Mouse (Mus musculus) liver, embryonic 13.5 days (tissue): ENCODE data around the gene Gm21411. TPM values are rescaled to one million over a fixed set of nuclear protein-coding genes. Genes with fewer than 3 reads are reported as not detected.
"Not testable (repeated sequence)": the region's sequence is repeated elsewhere in the genome, so short reads cannot be mapped to it uniquely, and the experiment has no call there.

Experiments used
- ATAC-seq: fragments of 200-750 bp; cut with Nextera tagmentation; 2 replicates; pipeline ENCODE4 v1.8.0; 2017; ENCODE audit warnings: low read depth, mild to moderate bottlenecking, moderate number of reproducible peaks, moderate library complexity
- DNase-seq: peaks from one replicate; pipeline ENCODE4 v3.0.0; 2022
- H3K27ac ChIP-seq: fragments of 300-500 bp; sonication (generic); 2 replicates; pipeline ENCODE4 v1.5.1; 2015; ENCODE audit warnings: moderate library complexity, mild to moderate bottlenecking, inconsistent platforms
- H3K27me3 ChIP-seq: fragments of 300-500 bp; sonication (generic); 2 replicates; pipeline ENCODE4 v1.6.1; 2015; ENCODE audit warnings: mild to moderate bottlenecking, inconsistent platforms
- H3K36me3 ChIP-seq: fragments of 300-500 bp; sonication (generic); 2 replicates; pipeline ENCODE4 v1.6.1; 2015; ENCODE audit warnings: mild to moderate bottlenecking, inconsistent platforms
- H3K4me1 ChIP-seq: fragments of 300-500 bp; sonication (generic); replicated peaks from 2 replicates; pipeline ENCODE4 v1.6.1; 2015; ENCODE audit warnings: inconsistent platforms
- H3K4me2 ChIP-seq: fragments of 300-500 bp; sonication (generic); 2 replicates; pipeline ENCODE4 v1.6.1; 2015; ENCODE audit warnings: inconsistent platforms, mild to moderate bottlenecking, moderate library complexity
- H3K4me3 ChIP-seq: fragments of 300-500 bp; sonication (generic); replicated peaks from 2 replicates; pipeline ENCODE4 v1.5.1; 2015; ENCODE audit warnings: mild to moderate bottlenecking, inconsistent platforms
- H3K9ac ChIP-seq: fragments of 300-500 bp; sonication (generic); 2 replicates; pipeline ENCODE4 v1.6.1; 2015; ENCODE audit warnings: mild to moderate bottlenecking, inconsistent platforms
- H3K9me3 ChIP-seq: fragments of 300-500 bp; sonication (generic); replicated peaks from 2 replicates; pipeline ENCODE4 v1.6.1; 2016; ENCODE audit warnings: inconsistent platforms
- WGBS: fragments of 180-500 bp; shearing (Covaris S2); methylation state at CpG from one replicate; pipeline ENCODE4 v1.1.7; 2015; ENCODE audit not compliant: insufficient replicate concordance; 5-methylcytosine and 5-hydroxymethylcytosine counted together
- polyA plus RNA-seq: library from polyadenylated mRNA; unstranded; fragments of >200 nt; fragmentation: Nextera tagmentation; extraction: Ambion mirVana; gene quantifications from 2 replicates; pipeline ENCODE4 v1.2.1, GENCODE M21; 2015

The Gm21411 gene
- 0.14 TPM in 1 of 2 replicates, not detected in the other for polyA plus RNA-seq

DNA sequence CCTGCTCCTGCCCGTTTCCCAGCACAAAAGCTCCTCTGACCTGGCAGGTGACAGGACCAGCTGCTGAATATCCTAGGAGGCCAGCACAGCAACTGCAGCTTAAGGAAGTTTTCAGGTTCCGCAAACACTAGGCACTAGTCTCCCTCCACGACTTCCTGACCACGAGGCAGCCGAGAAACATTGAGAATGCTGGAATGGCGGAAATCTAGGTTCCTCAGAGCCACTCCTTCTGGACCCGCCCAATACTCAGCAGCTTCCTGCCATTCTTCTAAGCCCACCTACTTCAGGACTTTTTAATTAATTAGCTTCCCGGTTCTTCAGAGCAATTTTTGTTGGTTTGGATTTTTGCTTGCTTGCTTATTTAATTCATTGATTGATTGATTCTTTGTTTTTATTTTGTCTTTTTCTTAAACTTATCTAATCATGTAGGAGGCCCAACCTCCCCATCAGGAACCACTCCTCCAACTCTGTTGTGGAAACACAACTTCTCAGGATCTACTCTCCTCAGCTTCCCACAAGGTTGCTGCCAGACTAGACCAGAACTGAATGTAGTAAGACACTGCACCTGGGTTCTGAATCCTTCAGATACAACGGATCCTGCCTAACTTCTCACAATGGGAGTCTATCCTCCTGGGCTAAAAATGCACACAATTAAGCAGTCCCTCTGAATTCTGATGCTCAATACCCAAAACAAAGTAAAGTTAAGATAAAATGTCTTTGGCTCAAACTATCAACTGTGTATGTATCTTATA lies at the start of gene Gm21411:
Gene Gm21411, minus strand, starts transcription at position 205 of the 752 bp plus-strand sequence.
- ATAC-seq: not testable (repeated sequence)
- 52% methylated on average over 9 of the region's 9 CpGs for WGBS

DNA sequence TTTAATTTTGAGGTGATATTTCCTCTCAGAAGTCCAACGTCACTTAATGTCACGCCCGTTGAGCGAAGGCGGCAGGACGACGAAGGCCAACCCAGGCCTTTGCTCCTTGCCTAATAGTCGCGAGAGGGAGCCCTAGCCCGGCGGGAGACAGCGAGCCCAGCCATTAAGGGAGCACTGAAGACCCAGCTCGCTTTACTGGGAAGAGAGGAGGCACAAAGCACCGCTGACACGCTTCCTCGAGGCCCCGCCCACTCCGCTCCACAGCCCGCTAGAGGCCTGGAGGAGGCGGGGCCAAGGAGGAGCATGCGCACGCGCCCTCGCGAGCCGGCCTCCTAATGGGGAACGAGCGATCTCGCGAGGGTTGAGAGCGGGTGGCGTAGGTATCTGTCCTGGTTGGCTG lies 32.3 kb upstream of the Gm21411 start:
- H3K27me3 ChIP-seq, H3K27ac ChIP-seq, DNase-seq, H3K9me3 ChIP-seq, H3K36me3 ChIP-seq, H3K9ac ChIP-seq, H3K4me1 ChIP-seq, H3K4me2 ChIP-seq, ATAC-seq, H3K4me3 ChIP-seq: not testable (repeated sequence)
- 58% methylated on average over 32 of the region's 32 CpGs for WGBS

More for the DNA sequence above, at the start of gene Gm21411:
- H3K27ac ChIP-seq, DNase-seq, H3K4me3 ChIP-seq, H3K4me1 ChIP-seq, H3K36me3 ChIP-seq, H3K4me2 ChIP-seq, H3K9ac ChIP-seq, H3K9me3 ChIP-seq, H3K27me3 ChIP-seq: not testable (repeated sequence)

DNA sequence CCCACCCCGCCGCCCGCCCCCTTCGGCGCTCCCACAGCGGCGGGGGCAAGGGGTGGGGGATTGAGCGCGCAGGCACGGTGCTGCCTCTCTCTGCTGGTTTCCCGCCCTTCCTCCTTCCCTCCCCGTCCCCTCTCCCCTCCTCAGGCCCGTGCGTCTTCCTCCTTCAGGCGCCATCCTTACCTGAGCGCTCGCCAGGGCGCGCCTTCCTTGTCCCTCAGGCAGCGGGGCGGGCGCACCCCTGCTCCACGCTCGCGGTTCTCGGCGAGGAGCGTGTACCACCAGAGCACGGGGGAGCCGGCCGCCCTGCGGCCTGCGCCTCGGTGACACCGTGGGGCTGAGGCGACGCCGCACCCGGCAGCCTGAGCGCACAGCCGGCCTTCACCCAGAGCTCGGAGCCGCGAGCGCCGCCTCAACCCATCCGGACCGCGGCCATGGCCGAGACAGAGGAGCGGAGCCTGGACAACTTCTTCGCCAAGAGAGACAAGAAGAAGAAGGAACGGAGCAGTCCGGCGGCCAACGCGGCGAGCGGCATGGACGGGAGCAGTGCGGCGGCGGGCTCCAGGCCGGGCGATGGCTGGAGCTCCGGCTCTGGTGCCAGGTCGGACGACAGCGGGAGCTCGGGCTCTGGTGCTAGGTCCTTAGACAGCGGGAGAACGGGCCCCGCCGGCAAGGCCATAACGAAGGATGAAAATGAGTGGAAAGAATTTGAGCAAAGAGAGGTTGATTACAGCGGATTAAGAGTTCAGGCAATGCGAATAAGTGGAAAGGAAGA lies 23.1 kb upstream of the Gm21411 start:
- H3K36me3 ChIP-seq: no peaks in the 10 kb centered on the region
- ATAC-seq (no peak), DNase-seq (no peak)
- H3K9me3 ChIP-seq: peaks cover 14% of the 10 kb centered on the region
- peak overlapping the region; percentile 12; the same call in 1 of the 2 replicates for H3K4me3 ChIP-seq
- peak overlapping the region; percentile 33; the same call in 1 of the 2 replicates for H3K4me2 ChIP-seq
- no peak overlapping the region for H3K27ac ChIP-seq
- no peak overlapping the region for H3K9ac ChIP-seq
- peaks cover 12% of the 10 kb centered on the region for H3K27me3 ChIP-seq
- no peaks in the 10 kb centered on the region for H3K4me1 ChIP-seq
- WGBS: 8% methylated on average over 77 of the region's 77 CpGs

DNA sequence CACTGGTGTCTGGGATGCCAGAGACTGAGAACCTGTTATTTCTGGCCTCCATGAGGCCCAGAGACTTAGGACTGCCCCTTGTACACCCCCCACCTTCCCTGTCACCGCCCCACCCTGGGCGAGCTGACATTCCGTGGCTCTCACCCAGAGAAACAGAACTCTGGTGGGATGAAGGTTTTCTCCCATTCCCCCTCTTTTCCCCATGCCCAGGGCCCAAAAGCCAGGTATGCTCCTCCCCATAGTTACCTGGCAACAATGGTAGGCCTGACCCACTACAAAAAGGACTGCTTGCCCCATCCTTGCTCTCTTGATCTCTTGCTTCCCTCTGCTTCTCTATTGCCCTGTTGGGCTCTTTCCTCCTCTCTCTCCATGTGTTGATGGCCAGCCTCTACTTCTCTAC lies 5.8 kb upstream of the Gm21411 start:
- 73% methylated on average over 3 of the region's 3 CpGs for WGBS
- Histone ChIP-seq H3K9ac (no peak overlapping the region), H3K4me1 (no peaks in the 10 kb centered on the region), H3K36me3 (no peaks in the 10 kb centered on the region), H3K27me3 (no peaks in the 10 kb centered on the region), H3K4me3 (no peak overlapping the region), H3K4me2 (no peak overlapping the region), H3K27ac (no peak overlapping the region), H3K9me3 (no peaks in the 10 kb centered on the region)
- DNase-seq (no peak), ATAC-seq (no peak)

DNA sequence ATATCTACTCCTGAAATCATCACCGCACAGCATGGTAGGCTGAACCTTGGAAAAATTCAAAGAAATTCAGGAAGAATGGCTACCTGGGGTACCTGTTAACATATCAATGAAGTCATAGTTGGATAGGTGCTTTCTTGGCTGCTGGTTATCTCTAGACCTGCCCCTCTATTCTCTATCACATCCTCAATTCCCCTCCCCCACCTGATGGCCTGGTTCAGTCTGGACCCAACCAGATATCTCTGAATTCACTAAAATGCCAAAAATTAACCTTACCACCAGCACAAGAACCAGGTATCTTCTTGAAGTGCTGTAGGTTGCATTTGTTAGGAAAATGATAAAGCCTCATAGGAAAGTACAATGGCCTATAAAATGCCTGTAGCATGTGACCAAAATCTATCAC lies 1.3 kb downstream of the Gm21411 start:
- not testable (repeated sequence) for H3K36me3 ChIP-seq, ATAC-seq, H3K27me3 ChIP-seq, H3K4me1 ChIP-seq, H3K9me3 ChIP-seq, H3K27ac ChIP-seq, H3K9ac ChIP-seq, DNase-seq, H3K4me2 ChIP-seq, H3K4me3 ChIP-seq
- WGBS: 86% methylated on average over 1 of the region's 1 CpGs

DNA sequence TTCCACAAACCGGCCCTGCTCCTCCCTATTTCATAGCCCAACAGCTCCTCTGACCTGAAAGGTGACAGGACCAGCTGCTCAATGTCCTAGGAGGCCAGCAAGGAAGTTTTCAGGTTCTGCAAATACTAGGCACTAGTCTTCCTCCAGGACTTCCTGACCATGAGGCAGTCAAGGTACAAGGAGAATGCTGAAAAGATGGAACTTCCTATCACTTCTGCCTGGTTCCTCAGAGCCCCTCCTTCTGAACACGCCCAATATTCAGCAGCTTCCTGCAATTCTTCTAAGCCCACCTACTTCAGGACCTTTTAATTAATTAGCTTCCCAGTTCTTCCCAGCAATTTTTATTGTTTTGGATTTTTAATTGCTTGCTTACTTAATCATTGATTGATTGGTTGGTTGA lies 4.6 kb downstream of the Gm21411 start:
- not testable (repeated sequence) for H3K9ac ChIP-seq, H3K36me3 ChIP-seq, H3K27ac ChIP-seq, H3K9me3 ChIP-seq, H3K4me1 ChIP-seq, H3K27me3 ChIP-seq, DNase-seq, H3K4me2 ChIP-seq, H3K4me3 ChIP-seq, ATAC-seq
- 58% methylated on average over 2 of the region's 2 CpGs for WGBS

DNA sequence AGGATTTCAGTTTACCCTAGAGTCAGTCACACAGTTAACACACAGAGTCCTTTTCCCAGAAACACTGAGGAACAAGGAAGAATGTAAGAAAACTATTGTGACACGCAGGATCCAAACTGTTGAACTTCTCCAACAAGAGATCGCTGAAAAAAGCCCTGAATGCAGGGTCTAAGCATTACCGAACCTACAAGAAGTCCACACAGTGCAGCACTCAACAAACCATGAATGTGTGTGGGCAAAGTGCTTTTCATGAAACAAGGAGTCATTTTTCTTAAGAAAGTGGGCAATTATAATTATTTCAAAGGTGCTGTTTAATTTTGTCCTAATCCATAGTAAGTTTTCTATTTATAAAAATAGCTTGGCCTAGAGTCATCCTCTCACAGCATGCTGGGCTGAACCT lies 6.3 kb downstream of the Gm21411 start:
- not testable (repeated sequence) for ATAC-seq, H3K9me3 ChIP-seq

More for the DNA sequence above, 6.3 kb downstream of the Gm21411 start:
- not testable (repeated sequence) for H3K4me2 ChIP-seq, H3K9ac ChIP-seq, H3K4me1 ChIP-seq, H3K27ac ChIP-seq, H3K27me3 ChIP-seq, DNase-seq, H3K4me3 ChIP-seq, H3K36me3 ChIP-seq
- WGBS: 39% methylated on average over 3 of the region's 3 CpGs

Other genes with a start within 250 kb of the Gm21411 start
- not detected in 2 replicates for gene Zfp989, start 62.4 kb upstream of the Gm21411 start, polyA plus RNA-seq
- gene Rex2, start 112.3 kb upstream of the Gm21411 start, polyA plus RNA-seq: not detected in 2 replicates
- 6.2 and 6.8 TPM in 2 replicates for gene Zfp991, start 222.4 kb upstream of the Gm21411 start, polyA plus RNA-seq